Mouse (Mus musculus): ENCODE data around the gene Ipo13. TPM values are rescaled to one million over a fixed set of nuclear protein-coding genes. Genes with fewer than 3 reads are reported as not detected.

Gene Ipo13
- polyA plus RNA-seq, 1 experiment: 183 TPM

DNA sequence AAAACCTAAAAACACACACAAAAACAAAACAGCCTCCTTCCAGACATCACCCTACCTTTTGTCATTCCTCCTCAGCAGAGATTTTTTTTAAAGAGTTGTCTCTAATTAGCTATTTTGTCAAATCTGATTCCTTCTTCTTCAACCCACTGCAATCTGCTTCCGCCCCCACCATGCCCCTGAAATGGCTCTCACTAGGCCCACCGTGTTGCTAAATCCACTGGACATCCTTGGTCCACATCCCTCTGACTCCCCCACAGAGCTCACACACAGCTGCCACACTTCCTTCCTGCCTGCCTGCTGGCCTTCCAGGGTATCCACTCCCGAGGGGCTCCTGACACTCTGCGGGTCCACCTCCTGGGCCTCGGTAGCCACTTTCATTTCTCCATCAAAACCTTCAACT is 36.1 kb downstream of the Ipo13 start:
- 63% methylated on average over 5 of the region's 5 CpGs for WGBS
- Histone ChIP-seq H3K27ac (ENCODE audit: insufficient read depth, low read length) (no peak overlapping the region), H3K4me3 (replicated peaks; ENCODE audit: insufficient read depth, low read depth, low read length) (no peak overlapping the region), H3K27me3 (ENCODE audit: control insufficient read depth, insufficient read depth, low read length) (no peaks in the 10 kb centered on the region), H3K4me1 (ENCODE audit: control insufficient read depth, insufficient read depth, low read length) (0 out of 2 replicates have a peak, but pooled peaks cover 3% of the 10 kb centered on the region)
- DNase-seq: no peak
- TF ChIP-seq CTCF (IDR thresholded peaks at IDR 0.05; ENCODE audit: borderline replicate concordance, insufficient read depth, low read depth, low read length): no peak
- TF ChIP-seq POLR2A (IDR thresholded peaks at IDR 0.05; ENCODE audit: borderline replicate concordance, insufficient read depth, low read length): no peak

DNA sequence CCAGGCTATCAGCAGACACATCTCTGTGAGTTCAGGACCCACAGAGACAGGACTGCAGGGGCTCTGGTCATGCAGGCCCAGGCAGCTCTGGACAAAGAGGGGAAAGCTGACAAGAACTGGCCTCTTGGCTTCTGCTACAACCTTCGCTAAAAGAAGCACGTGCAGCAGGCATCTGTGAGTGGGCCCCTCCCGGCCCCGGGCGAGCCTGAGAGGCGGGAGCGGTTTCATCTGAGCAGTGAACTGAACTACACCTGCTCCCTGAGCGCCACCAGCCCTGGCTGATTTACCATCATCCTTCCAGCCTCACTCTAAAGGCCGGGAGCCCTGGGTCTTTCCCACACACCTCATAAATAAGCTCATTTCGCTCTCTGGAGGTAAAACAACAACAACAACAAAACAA is 36.5 kb downstream of the Ipo13 start:
- no peak for DNase-seq
- WGBS: 38% methylated on average over 10 of the region's 10 CpGs
- no peak for TF ChIP-seq POLR2A (IDR thresholded peaks at IDR 0.05; ENCODE audit: borderline replicate concordance, insufficient read depth, low read length)
- TF ChIP-seq CTCF (IDR thresholded peaks at IDR 0.05; ENCODE audit: borderline replicate concordance, insufficient read depth, low read depth, low read length): no peak

DNA sequence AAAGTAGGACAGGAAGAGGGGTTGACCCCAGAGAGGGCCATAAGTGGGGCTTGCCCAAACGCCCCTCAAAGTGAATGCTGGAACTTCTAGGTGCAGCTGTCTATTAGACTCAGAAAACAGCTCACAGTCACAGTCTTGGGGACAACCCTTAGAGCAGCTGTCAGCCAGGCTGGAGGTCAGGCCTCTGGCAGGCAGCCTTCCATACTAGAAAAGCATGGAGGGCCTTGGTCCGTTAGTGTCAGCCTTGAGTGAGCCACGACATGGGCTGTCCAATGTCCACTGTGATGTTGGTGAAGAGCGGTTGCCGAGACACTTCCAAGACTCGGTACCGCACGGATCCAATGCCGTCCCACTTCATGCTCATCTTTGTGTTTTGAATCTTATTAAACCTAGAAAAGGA is 41.2 kb downstream of the Ipo13 start:
- 0 out of 2 replicates have a peak, but pooled peaks cover 3% of the 10 kb centered on the region for H3K4me1 ChIP-seq (ENCODE audit: control insufficient read depth, insufficient read depth, low read length)
- 89% methylated on average over 9 of the region's 9 CpGs for WGBS
- no peaks in the 10 kb centered on the region for H3K27me3 ChIP-seq (ENCODE audit: control insufficient read depth, insufficient read depth, low read length)

More for the DNA sequence above, 36.5 kb downstream of the Ipo13 start:
- no peak overlapping the region for H3K4me3 ChIP-seq (replicated peaks; ENCODE audit: insufficient read depth, low read depth, low read length)
- H3K4me1 ChIP-seq (ENCODE audit: control insufficient read depth, insufficient read depth, low read length): no peaks in the 10 kb centered on the region
- no peaks in the 10 kb centered on the region for H3K27me3 ChIP-seq (ENCODE audit: control insufficient read depth, insufficient read depth, low read length)
- no peak overlapping the region for H3K27ac ChIP-seq (ENCODE audit: insufficient read depth, low read length)

GRCm38 (mm10) chr4:117872471-117872886 is 42.3 kb downstream of the Ipo13 start, which contains the start of gene Ccdc24:
Gene Ccdc24, minus strand, starts transcription at chr4:117872557.
- WGBS: 24% methylated on average over 14 of the region's 14 CpGs
- Histone ChIP-seq H3K4me1 (ENCODE audit: control insufficient read depth, insufficient read depth, low read length) (0 out of 2 replicates have a peak, but pooled peaks cover 3% of the 10 kb centered on the region), H3K27me3 (ENCODE audit: control insufficient read depth, insufficient read depth, low read length) (no peaks in the 10 kb centered on the region), H3K4me3 (replicated peaks; ENCODE audit: insufficient read depth, low read depth, low read length) (no peak within 1 kb of the TSS), H3K27ac (ENCODE audit: insufficient read depth, low read length) (no peak within 1 kb of the TSS)
- TF ChIP-seq CTCF (IDR thresholded peaks at IDR 0.05; ENCODE audit: borderline replicate concordance, insufficient read depth, low read depth, low read length) (no peak), POLR2A (IDR thresholded peaks at IDR 0.05; ENCODE audit: borderline replicate concordance, insufficient read depth, low read length) (no peak)
- DNase-seq: no peak

More for the DNA sequence above, 41.2 kb downstream of the Ipo13 start:
- TF ChIP-seq POLR2A (IDR thresholded peaks at IDR 0.05; ENCODE audit: borderline replicate concordance, insufficient read depth, low read length) (no peak), CTCF (IDR thresholded peaks at IDR 0.05; ENCODE audit: borderline replicate concordance, insufficient read depth, low read depth, low read length) (no peak)
- no peak for DNase-seq
- Histone ChIP-seq H3K4me3 (replicated peaks; ENCODE audit: insufficient read depth, low read depth, low read length) (no peak overlapping the region), H3K27ac (ENCODE audit: insufficient read depth, low read length) (no peak overlapping the region)

DNA sequence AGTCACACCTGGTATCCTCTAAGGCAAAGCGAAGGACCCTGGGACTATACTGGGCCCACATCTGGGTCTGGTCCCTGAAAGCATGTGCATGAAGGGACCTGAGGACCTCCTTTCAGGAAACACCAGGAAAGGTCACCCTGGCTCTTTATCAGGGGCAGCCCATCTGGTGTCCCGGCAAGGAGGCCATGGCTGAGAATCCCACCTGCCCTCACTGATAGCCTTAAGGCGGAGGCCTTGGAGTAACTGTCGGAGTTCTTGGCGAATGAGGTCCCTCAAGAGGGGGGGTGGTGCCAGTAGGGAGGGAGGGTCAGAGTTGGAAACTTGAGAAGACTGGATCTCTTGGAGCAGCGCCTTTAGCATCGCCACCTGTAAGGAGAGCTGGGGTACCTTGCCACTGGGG is 43.0 kb downstream of the Ipo13 start:
- no peak overlapping the region for H3K4me3 ChIP-seq (replicated peaks; ENCODE audit: insufficient read depth, low read depth, low read length)
- H3K4me1 ChIP-seq (ENCODE audit: control insufficient read depth, insufficient read depth, low read length): 0 out of 2 replicates have a peak, but pooled peaks cover 3% of the 10 kb centered on the region
- 64% methylated on average over 7 of the region's 7 CpGs for WGBS
- H3K27ac ChIP-seq (ENCODE audit: insufficient read depth, low read length): no peak overlapping the region
- H3K27me3 ChIP-seq (ENCODE audit: control insufficient read depth, insufficient read depth, low read length): no peaks in the 10 kb centered on the region
- no peak for TF ChIP-seq POLR2A (IDR thresholded peaks at IDR 0.05; ENCODE audit: borderline replicate concordance, insufficient read depth, low read length)
- TF ChIP-seq CTCF (IDR thresholded peaks at IDR 0.05; ENCODE audit: borderline replicate concordance, insufficient read depth, low read depth, low read length): no peak
- no peak for DNase-seq

DNA sequence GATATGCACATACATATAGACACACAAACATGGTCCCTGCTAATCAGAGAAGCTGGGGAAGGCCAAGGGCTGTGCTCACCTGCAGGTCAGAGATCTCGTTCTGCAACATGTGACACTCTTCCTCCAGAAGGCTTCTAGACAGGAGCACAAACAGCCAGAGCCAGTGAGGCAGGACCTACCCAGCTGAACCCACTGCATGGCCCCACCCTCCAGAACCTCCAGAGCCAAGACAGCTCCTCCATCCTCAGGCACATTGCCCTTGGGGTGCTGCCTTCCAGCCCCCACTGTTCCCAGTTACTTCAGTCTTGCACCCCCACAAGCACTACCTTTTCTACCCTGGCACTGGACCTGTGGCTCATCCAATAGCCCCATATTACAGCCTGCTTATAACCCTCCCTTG is 44.4 kb downstream of the Ipo13 start:
- Histone ChIP-seq H3K4me3 (replicated peaks; ENCODE audit: insufficient read depth, low read depth, low read length) (no peak overlapping the region), H3K27me3 (ENCODE audit: control insufficient read depth, insufficient read depth, low read length) (no peaks in the 10 kb centered on the region), H3K4me1 (ENCODE audit: control insufficient read depth, insufficient read depth, low read length) (0 out of 2 replicates have a peak, but pooled peaks cover 3% of the 10 kb centered on the region), H3K27ac (ENCODE audit: insufficient read depth, low read length) (no peak overlapping the region)
- no peak for DNase-seq
- 52% methylated on average over 1 of the region's 1 CpGs for WGBS
- TF ChIP-seq POLR2A (IDR thresholded peaks at IDR 0.05; ENCODE audit: borderline replicate concordance, insufficient read depth, low read length) (no peak), CTCF (IDR thresholded peaks at IDR 0.05; ENCODE audit: borderline replicate concordance, insufficient read depth, low read depth, low read length) (no peak)

GRCm38 (mm10) chr4:117869317-117869716 is 45.5 kb downstream of the Ipo13 start:
- DNase-seq: no peak
- no peak overlapping the region for H3K4me3 ChIP-seq (replicated peaks; ENCODE audit: insufficient read depth, low read depth, low read length)
- no peak overlapping the region for H3K27ac ChIP-seq (ENCODE audit: insufficient read depth, low read length)
- 0 out of 2 replicates have a peak, but pooled peaks cover 3% of the 10 kb centered on the region for H3K4me1 ChIP-seq (ENCODE audit: control insufficient read depth, insufficient read depth, low read length)
- WGBS: 34% methylated on average over 9 of the region's 9 CpGs
- TF ChIP-seq POLR2A (IDR thresholded peaks at IDR 0.05; ENCODE audit: borderline replicate concordance, insufficient read depth, low read length): no peak
- no peak for TF ChIP-seq CTCF (IDR thresholded peaks at IDR 0.05; ENCODE audit: borderline replicate concordance, insufficient read depth, low read depth, low read length)
- H3K27me3 ChIP-seq (ENCODE audit: control insufficient read depth, insufficient read depth, low read length): no peaks in the 10 kb centered on the region

DNA sequence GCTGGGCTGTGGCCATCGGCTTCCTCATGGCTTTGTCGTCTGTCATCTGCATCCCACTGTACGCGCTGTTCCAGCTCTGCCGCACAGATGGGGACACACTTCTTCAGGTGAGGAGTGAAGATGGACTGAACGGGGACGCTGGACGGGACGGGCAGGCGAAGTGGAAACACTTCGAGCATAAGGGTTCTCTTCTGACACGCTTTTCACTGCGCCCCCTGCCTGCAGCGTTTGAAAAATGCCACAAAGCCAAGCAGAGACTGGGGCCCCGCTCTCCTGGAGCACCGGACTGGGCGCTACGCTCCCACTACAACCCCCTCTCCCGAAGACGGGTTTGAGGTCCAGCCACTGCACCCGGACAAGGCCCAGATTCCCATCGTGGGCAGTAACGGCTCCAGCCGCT is 47.0 kb downstream of the Ipo13 start:
- no peaks in the 10 kb centered on the region for H3K27me3 ChIP-seq (ENCODE audit: control insufficient read depth, insufficient read depth, low read length)
- no peak overlapping the region for H3K4me3 ChIP-seq (replicated peaks; ENCODE audit: insufficient read depth, low read depth, low read length)
- TF ChIP-seq POLR2A (IDR thresholded peaks at IDR 0.05; ENCODE audit: borderline replicate concordance, insufficient read depth, low read length): no peak
- peak; percentile 69 for TF ChIP-seq CTCF (IDR thresholded peaks at IDR 0.05; ENCODE audit: borderline replicate concordance, insufficient read depth, low read depth, low read length)
- DNase-seq: peak in 1 of 2 experiments; percentile 63
- H3K27ac ChIP-seq (ENCODE audit: insufficient read depth, low read length): no peak overlapping the region
- 0 out of 2 replicates have a peak, but pooled peaks cover 3% of the 10 kb centered on the region for H3K4me1 ChIP-seq (ENCODE audit: control insufficient read depth, insufficient read depth, low read length)
- 23% methylated on average over 24 of the region's 24 CpGs for WGBS

Measured in cerebellum, adult 2 months (tissue).